Mouse (Mus musculus) spleen, adult 2 months (tissue): ENCODE data around the gene Aspn.

Experiments
- CTCF ChIP-seq: fragments of 200-500 bp; IDR thresholded peaks from 2 replicates; pipeline ENCODE4 v1.5.1; 2011; ENCODE audit warnings: mild to moderate bottlenecking, inconsistent platforms; ENCODE audit not compliant: insufficient read depth, insufficient read length, insufficient replicate concordance; ENCODE audit errors: extremely low read depth
- POLR2A ChIP-seq: fragments of 200-500 bp; IDR thresholded peaks from 2 replicates; pipeline ENCODE4 v1.6.1; 2011; ENCODE audit warnings: low read depth, low read length, inconsistent platforms

- TF ChIP-seq POLR2A (no peak), CTCF (no peak)
Observed at GRCm38 (mm10) chr13:49536946-49537345, 7.3 kb upstream of the Aspn start.
